Mouse (Mus musculus) kidney, adult 2 months (tissue): ENCODE measurements around the gene Mtr. TPM values are rescaled to one million over a fixed set of nuclear protein-coding genes. Genes with fewer than 3 reads are reported as not detected.

Source experiments
- DNase-seq: peaks from one replicate; pipeline ENCODE4 v3.0.0; 2021
- H3K27ac ChIP-seq: fragments of 200-500 bp; 2 replicates; pipeline ENCODE4 v1.5.1; 2012; ENCODE audit warnings: low read depth, low read length, control low read depth, inconsistent platforms; ENCODE audit not compliant: insufficient read depth
- H3K27me3 ChIP-seq: fragments of 200-500 bp; replicated peaks from 2 replicates; pipeline ENCODE4 v1.6.1; 2012; ENCODE audit warnings: mild to moderate bottlenecking, moderate library complexity, low read length, inconsistent platforms; ENCODE audit not compliant: control insufficient read depth, insufficient read depth
- H3K36me3 ChIP-seq: fragments of 200-500 bp; 2 replicates; pipeline ENCODE4 v1.6.1; 2012; ENCODE audit warnings: mild to moderate bottlenecking, moderate library complexity, low read length, inconsistent platforms; ENCODE audit not compliant: control insufficient read depth, insufficient read depth
- H3K4me1 ChIP-seq: fragments of 200-500 bp; 2 replicates; pipeline ENCODE4 v1.6.1; 2011; ENCODE audit warnings: low read length; ENCODE audit not compliant: control insufficient read depth, insufficient read depth
- H3K4me3 ChIP-seq: fragments of 200-500 bp; 2 replicates; pipeline ENCODE4 v1.5.1; 2011; ENCODE audit warnings: mild to moderate bottlenecking, low read depth, low read length, control low read depth; ENCODE audit not compliant: insufficient read depth
- CTCF ChIP-seq: fragments of 200-500 bp; conservative IDR thresholded peaks from 2 replicates; pipeline ENCODE4 v1.5.1; 2011; ENCODE audit warnings: low read depth, mild to moderate bottlenecking, control low read depth, low read length, moderate library complexity, mixed read lengths; ENCODE audit not compliant: insufficient read depth, insufficient read length
- POLR2A ChIP-seq: fragments of 200-500 bp; IDR thresholded peaks from one replicate; pipeline ENCODE4 v1.6.1; 2011; ENCODE audit warnings: low read depth, low read length, control low read depth
- WGBS: fragments of 180-500 bp; shearing (Covaris S2); methylation state at CpG from one replicate; pipeline ENCODE4 v1.1.7; 2018; 5-methylcytosine and 5-hydroxymethylcytosine counted together
- polyA plus RNA-seq: library from polyadenylated mRNA; depleted of rRNA; stranded (reverse); fragments of >200 nt; gene quantifications from 2 replicates; pipeline ENCODE4 v1.2.3, GENCODE M21; 2012

Mtr gene
- polyA plus RNA-seq, 1 experiment = 6.6 TPM

DNA sequence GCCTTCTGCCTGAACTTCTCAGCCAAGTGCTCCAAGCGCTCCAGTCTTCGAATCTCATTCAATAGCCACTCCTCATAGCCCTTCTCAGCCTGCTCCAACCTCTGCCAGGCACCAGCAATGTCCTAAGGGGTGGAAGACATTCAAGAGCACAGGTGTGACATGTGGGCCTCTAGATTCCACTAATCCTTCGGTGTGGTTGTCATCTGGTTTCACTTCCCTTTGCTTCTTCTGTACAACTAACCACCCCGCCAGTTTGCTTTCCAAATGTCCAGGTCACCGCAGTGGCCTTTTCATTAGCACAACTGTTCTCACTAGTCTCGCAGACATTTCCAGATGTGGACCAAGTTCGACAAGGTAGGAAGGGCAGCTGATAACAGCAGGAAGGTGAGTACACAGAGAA, 32.8 kb upstream of the Mtr start:
- Histone ChIP-seq H3K36me3 (no peaks in the 10 kb centered on the region), H3K27me3 (no peaks in the 10 kb centered on the region), H3K27ac (no peak overlapping the region), H3K4me3 (no peak overlapping the region), H3K4me1 (no peaks in the 10 kb centered on the region)
- no peak for DNase-seq
- WGBS = 89% methylated on average over 7 of the region's 7 CpGs
- TF ChIP-seq CTCF (no peak), POLR2A (no peak)

DNA sequence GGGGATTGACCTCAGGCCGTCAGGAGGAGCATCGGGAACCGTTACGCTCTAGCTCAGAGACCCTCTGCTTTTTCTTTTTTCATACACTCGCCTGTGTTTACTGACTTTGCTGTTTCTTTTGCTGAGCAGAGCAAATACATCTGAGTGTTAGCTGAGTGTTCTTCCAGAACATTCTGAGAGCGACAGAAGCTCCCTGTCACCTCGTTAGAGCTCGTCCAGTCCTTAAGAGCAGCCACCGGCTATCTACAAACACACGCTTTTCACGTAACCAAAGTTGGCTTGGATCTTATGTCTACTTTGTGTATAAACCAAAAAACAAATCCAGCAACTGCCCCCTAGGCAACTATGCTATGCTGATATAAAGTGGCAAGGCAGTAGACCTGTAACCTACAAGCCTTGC, 26.6 kb upstream of the Mtr start:
- no peak for TF ChIP-seq CTCF
- no peak for TF ChIP-seq POLR2A
- Histone ChIP-seq H3K36me3 (no peaks in the 10 kb centered on the region), H3K27ac (no peak overlapping the region), H3K4me1 (peaks cover 2% of the 10 kb centered on the region; the same call in 1 of the 2 replicates), H3K4me3 (no peak overlapping the region), H3K27me3 (no peaks in the 10 kb centered on the region)
- no peak for DNase-seq
- WGBS = 91% methylated on average over 11 of the region's 11 CpGs

DNA sequence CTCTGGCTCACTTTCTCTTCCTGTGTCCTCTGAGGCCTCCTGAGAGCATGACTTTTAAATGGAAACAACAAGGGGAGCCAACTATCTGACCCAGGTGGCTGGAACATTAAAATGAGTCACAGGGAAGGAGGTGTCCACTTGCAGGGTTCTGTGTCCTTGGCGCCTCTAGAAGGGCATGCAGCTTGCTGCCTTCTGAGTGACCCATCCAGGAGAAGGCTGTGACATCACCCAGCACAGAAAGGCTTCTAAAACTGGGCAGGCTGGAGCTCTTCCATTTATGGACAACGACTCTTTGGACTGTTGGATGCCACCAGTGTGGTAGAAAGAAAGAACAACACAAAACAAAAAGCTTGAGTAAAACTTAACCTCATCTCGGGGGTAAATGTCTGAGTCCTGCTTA, 25.9 kb upstream of the Mtr start:
- TF ChIP-seq POLR2A (no peak), CTCF (no peak)
- WGBS = 59% methylated on average over 3 of the region's 3 CpGs
- Histone ChIP-seq H3K27me3 (no peaks in the 10 kb centered on the region), H3K36me3 (no peaks in the 10 kb centered on the region), H3K4me3 (no peak overlapping the region), H3K27ac (peak overlapping the region; percentile 52; the same call in 1 of the 2 replicates), H3K4me1 (peaks cover 2% of the 10 kb centered on the region; the same call in 1 of the 2 replicates)
- DNase-seq = peak; percentile 66

DNA sequence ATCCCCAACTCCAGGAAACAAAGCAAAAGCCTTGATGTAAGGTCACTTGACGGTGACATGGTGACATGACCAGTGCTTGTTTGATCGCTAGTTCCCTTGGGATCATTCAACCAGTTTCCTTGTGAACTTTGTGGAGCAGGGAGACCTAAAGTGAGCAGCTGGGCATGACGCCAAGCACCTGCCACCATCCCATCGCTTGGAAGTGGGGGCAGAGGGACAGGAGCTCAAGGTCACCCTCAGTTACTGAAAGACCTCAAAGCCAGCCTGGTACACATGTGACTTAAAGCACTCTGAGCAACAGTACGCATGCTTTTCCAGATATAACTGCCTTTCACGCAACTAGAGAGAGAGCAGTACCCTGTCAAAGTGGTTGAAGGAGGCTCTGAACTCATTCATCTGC, 16.8 kb upstream of the Mtr start:
- WGBS = 35% methylated on average over 6 of the region's 6 CpGs
- H3K27ac ChIP-seq = no peak overlapping the region
- no peaks in the 10 kb centered on the region for H3K27me3 ChIP-seq
- H3K36me3 ChIP-seq = no peaks in the 10 kb centered on the region
- peak; percentile 28 for DNase-seq
- TF ChIP-seq POLR2A (no peak), CTCF (no peak)
- no peak overlapping the region for H3K4me3 ChIP-seq
- H3K4me1 ChIP-seq = no peaks in the 10 kb centered on the region

DNA sequence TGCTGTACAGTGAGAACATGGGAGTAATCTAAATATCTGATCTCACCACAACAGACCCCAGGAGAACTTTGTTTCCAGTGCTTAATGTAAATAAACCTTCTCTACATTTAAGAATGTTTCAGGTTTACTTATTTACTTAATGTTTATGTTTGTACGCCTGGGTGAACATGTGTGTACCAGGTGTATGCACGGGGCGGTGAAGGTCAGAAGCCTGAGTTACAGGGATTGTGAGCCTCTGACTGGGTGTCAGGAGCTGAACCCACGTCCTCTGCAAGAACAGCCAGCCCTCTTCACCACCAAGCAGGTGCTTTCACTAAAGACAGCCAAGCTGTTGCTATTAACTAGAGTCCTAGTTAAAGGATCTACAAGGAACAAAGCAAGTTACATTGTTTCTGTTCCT, 16.3 kb upstream of the Mtr start:
- H3K4me1 ChIP-seq = no peaks in the 10 kb centered on the region
- no peaks in the 10 kb centered on the region for H3K27me3 ChIP-seq
- TF ChIP-seq POLR2A (no peak), CTCF (no peak)
- H3K36me3 ChIP-seq = no peaks in the 10 kb centered on the region
- H3K27ac ChIP-seq = no peak overlapping the region
- H3K4me3 ChIP-seq = no peak overlapping the region
- DNase-seq = no peak
- WGBS = 63% methylated on average over 4 of the region's 4 CpGs

DNA sequence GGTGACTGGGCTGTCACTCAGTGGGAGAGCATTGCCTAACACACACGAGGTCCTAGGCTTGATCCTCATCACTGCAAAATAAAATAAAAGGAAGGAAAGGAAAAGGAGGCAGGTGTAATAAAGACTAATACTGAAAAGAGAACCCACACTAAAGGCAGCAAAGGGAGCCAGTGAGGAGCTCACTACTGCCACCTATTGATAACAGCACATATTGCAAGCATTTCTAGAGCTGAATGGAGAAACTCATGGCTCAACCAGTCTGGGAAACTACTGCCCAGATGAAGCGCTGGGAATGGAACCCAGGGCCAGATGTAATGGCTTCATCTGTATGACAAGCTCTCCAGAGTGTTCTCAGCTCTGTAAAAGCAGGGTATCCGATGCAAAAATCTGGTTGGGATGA, 15.0 kb upstream of the Mtr start:
- peak; percentile 57 for DNase-seq
- no peak overlapping the region for H3K27ac ChIP-seq
- 60% methylated on average over 3 of the region's 3 CpGs for WGBS
- H3K36me3 ChIP-seq = no peaks in the 10 kb centered on the region
- no peaks in the 10 kb centered on the region for H3K4me1 ChIP-seq
- H3K27me3 ChIP-seq = no peaks in the 10 kb centered on the region
- no peak overlapping the region for H3K4me3 ChIP-seq
- no peak for TF ChIP-seq POLR2A
- TF ChIP-seq CTCF = peak; percentile 47

DNA sequence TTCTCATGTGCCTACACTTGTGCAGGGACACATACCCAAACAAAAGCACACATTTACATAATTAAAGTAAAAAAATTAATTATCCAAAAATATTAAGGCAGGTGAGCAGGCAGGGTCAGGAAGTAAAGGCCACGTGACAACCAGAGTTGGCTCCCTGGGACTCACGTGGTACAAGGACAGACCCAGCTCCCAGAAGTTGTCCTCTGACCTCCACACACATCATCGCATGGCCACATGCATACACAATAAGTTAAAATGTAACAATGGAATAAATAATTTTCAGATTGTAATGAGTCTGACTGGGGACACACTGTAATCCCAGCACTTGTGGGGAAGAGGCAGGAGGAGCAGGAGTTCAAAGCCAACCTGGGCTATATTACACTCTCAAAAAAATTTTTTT, 10.1 kb upstream of the Mtr start:
- H3K27me3 ChIP-seq = no peaks in the 10 kb centered on the region
- no peaks in the 10 kb centered on the region for H3K36me3 ChIP-seq
- WGBS = 42% methylated on average over 3 of the region's 3 CpGs
- DNase-seq = peak; percentile 76
- no peak overlapping the region for H3K27ac ChIP-seq
- no peak for TF ChIP-seq CTCF
- H3K4me3 ChIP-seq = no peak overlapping the region
- no peaks in the 10 kb centered on the region; the same call in 1 of the 2 replicates for H3K4me1 ChIP-seq

DNA sequence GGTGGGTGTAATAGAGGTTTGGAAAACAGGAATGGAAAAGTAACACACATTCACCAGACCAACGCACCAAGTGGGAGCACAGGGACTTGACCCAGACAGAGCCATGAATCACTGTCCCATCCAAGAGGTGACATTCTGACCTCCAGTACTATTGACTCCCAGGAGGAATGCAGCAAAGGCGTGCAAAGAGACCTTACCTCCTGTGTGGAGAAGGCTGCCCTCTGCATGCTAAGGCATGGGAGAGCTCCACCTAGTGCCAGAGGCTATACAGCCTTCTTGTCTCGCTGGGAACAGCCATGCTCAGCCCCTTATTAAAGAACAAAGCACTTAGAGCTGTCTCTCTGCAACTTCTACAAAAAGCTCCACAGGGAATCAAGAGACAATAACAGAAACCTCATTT, 9.2 kb upstream of the Mtr start:
- DNase-seq = peak; percentile 60
- no peak for TF ChIP-seq POLR2A
- peak; percentile 61 for TF ChIP-seq CTCF
- WGBS = 36% methylated on average over 3 of the region's 3 CpGs
- H3K4me3 ChIP-seq = no peak overlapping the region
- H3K27me3 ChIP-seq = no peaks in the 10 kb centered on the region
- H3K4me1 ChIP-seq = no peaks in the 10 kb centered on the region; the same call in 1 of the 2 replicates
- H3K36me3 ChIP-seq = no peaks in the 10 kb centered on the region
- no peak overlapping the region for H3K27ac ChIP-seq
